Mouse (Mus musculus): Measurements from ENCODE around the gene Ypel2.
A peak's percentile ranks its signal among the peaks of the same experiment; 100 is the strongest.

The Ypel2 gene

DNA sequence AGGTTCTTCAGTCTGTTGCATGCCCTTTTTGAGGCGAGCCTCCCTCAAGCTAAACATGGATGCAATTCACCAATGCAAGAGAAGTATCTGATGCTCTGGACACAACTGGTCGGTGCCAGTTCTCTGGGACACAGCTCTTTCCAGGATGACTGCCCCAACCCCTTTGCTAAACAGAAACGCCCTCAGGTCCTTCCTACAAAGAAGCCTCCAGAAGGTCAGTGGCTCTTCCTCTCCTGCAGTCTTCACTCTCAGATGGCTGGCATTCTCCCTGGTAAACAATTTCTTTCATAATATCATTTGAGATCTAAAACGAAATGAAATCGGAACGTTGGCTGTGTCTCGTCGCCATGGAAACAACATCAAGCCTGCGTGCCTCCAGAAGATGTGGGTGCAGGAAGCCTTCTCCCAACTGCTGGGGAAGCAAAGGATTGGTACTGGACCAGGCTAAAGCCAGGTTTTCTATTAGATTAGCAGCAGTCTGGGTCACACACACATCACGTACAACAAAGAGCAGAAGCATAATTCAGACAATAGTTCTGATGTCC, 62.8 kb downstream of the Ypel2 start:
- DNase-seq (ENCODE audit: low read depth, low spot score), result no peak

DNA sequence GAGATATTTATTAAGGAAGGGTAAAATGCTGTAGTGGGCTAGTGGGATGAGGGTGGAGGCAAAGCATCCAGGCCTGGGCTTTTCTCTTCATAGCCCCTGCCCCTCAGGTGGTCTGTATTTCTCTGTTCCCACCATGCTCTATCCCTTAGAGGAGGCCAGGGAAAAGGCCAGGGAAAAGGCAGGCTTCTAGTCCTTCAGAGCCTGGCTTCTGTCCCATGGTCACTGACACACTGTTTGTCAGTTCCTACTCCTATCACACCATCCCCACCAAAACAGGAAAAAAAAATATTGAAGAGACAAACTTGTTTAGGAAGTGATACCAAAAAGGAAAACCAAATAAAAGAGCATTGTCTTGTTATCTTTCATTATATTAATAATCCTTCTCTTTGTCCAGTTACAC, 63.5 kb downstream of the Ypel2 start:
- DNase-seq (ENCODE audit: low read depth, low spot score), result no peak

DNA sequence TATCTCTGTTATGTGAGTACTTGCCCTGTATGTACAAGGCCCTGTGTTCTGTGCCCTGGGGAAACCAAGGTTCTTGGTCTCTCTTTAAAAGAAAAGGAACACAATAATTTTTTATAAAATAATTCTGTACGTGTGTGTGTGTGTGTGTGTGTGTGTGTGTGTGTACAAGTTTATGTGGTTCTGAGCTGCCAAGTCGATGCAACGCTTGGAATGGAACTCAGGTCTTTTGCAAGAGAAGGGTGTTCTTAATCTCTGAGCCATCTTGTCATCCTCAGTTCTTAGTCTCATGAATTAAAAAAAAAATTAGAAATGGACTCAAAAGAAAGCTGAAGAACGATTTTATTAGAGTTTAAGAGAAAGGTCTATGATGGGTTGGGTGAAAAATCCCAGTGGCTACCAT, 64.0 kb downstream of the Ypel2 start:
- DNase-seq (ENCODE audit: low read depth, low spot score), result no peak

DNA sequence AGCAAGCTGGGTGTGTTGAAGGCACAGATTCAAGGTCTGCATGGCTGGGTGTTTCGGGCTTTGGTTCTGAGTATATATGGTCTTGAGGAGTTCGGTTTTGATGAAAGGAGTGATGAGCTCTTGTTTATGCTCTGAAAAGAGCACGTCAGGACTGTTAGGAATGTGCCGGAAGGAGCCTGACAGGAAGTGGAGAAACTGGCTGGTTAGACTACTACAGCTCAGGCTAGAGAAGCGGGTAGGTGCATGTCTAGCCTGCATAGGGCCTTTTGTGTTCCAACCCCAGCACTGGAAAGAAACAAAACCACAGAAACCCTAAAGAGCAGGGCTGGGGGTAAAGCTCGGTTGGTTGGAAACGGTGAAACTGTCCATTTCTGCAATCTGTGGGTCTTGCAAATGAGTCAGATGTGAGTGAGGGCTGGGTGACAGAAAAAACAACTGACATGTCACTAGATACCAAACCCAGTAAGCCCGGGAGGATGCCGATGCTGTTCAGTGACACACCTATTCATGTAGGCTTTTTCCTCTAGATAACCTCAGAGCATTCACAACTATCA, 68.3 kb downstream of the Ypel2 start:
- DNase-seq (ENCODE audit: low read depth, low spot score), result peak; percentile 38

DNA sequence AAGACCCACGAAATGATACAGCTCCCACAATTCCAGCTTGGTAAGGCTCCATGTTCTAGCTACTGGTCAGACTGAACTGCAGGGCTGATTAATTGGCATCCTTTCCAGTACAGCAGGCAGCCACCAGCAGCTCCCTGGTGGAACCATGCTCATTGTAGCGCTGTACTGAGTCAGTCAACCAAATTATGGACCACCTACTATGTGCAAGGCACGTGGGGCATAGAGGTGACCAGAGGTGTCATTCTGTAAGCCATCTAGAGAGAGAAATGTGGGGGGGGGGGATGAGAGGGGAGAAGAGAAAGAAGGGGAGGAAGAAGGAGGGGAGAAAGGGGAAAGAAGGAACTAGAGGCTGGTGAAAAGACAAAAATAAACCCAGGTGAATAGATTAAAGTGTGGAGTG, 68.9 kb downstream of the Ypel2 start:
- no peak for DNase-seq (ENCODE audit: low read depth, low spot score)

DNA sequence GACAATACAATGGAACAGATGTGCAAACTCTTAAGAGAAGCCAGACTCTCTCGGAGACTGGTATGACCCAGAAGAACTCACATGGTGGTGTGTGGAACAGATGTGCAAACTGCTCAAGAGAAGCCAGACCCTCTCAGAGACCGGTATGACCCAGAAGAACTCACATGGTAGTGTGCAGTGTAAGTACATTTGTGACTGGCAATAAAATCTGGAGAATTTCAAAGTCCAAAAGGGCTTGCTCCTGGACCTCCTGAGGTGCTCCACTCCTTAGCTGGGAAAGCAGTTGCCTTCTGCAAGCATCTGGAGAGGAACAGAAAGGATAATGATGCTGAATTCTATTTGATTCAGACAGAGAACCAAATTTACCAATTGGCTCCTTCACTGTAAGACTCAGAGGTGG, 69.9 kb downstream of the Ypel2 start:
- DNase-seq (ENCODE audit: low read depth, low spot score), result no peak

DNA sequence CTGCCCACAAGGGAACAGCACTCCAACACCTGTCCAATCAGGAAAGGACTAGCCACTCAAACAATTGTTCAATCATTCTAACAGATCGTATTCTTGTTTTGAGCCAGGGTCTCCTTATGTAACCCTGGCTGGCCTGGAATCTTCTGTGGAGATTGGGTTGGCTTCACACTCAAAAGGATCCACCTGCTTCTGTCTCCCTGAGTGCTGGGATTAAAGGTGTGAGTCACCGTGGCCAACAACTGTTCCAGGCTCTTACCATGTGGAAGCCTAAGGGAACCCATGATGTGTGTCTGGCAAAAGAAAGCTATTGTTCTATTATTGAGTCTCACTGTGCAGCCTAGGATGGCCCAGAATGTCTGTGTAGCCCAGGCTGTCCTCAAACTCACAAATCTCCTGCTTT, 71.5 kb downstream of the Ypel2 start:
- DNase-seq (ENCODE audit: low read depth, low spot score), result no peak

DNA sequence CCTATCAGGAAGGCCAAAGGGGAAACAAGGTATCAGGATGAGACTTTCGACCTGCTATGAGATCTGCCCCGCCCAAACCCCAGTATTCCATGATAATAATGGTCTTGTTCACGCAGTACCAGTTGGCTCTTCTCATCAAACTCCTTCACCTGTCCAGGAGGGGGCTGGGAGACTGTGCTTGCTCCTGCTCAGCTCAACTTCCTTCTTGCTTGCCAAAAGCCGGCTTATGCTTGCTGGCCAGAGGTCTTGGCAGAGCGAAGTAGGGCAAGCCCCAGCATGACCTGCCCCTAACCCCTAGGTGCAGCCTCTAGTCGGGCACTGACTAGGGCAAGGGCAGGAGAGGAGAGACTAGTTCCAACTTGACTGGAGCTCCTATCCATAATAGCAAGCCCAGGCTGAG, 72.2 kb downstream of the Ypel2 start:
- DNase-seq (ENCODE audit: low read depth, low spot score), result no peak

DNA sequence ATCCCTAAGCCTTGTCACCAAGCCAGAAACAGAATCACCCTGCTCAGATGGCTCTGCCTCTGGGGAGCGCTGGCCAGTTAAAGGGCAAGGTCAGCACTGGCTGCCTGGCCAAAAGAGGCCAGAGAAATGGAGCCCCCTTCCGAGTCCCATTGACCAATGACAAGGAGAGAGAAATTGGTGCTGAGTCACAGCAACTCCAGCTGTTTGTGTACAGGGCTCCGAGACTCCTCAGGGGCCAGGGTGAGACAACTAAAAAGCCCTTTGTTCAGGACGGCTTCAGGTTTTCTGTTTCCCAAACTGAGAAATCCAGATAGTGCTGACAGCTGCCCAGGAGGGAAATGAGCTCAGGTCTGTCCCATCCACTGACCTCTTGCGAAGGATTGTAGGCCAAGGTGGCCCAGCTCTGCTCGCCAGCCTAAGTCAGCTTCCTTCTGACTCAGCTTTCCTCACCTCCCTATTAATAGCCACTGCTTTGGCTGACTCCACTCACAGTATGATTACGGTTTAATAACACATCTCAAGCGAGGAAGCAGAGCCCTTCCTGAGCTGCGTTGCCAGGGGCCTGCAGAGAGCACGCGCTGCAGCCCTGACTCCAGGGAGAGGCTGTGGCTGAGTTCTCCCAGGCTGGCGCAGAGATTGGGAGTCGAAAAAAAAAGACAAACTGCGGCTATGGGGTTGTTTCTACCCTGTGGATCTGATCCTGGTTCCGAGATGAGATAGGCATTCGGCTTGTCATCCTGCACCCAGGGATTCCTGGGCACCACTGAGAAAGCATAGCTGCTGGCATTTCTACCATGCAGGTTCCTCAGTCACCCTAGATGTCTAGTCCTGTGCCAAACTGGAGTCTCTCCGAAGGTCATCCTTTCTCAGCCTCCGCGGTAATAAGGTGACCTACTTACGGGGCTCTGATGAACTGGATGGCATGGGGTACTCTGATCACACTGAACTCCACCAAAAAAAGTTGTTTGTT, 73.1 kb downstream of the Ypel2 start:
- DNase-seq (ENCODE audit: low read depth, low spot score), result no peak

DNA sequence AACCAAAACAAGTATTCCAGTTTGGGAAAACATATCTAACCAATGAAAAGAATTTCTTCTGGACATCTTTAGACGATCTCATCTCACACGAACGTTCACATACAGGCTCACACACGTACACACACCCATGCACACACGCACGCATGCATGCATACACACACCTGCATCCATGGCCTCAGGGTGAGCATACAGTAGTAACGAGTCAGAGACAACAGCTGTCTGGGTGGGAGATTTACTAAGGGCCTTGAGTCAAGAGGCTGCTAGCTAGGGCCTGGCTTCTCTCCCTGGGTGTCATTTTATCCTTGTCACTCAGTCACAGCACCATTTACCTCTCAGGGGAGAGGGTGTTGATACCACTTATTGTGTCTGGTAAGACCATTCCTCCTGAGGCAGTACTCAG, 74.0 kb downstream of the Ypel2 start:
- no peak for DNase-seq (ENCODE audit: low read depth, low spot score)

DNA sequence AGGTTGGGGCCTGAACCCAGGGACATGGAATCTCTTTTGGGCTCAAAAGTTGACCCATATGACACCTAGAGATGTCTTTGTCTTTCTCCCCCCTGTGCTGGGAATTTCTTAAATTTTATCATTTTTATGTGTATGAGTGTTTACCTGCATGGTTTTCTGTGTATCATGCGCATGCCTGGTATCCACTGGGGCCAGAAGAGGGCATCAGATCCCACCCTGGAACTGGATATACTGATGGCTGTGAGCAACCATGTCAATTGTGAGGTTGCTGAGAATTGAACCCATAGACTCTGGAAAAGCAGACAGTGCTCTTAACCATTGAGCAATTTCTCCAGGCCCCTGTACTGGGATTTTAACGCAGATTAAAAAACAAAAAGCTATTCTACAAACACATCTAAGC, 76.0 kb downstream of the Ypel2 start:
- DNase-seq (ENCODE audit: low read depth, low spot score), result no peak

DNA sequence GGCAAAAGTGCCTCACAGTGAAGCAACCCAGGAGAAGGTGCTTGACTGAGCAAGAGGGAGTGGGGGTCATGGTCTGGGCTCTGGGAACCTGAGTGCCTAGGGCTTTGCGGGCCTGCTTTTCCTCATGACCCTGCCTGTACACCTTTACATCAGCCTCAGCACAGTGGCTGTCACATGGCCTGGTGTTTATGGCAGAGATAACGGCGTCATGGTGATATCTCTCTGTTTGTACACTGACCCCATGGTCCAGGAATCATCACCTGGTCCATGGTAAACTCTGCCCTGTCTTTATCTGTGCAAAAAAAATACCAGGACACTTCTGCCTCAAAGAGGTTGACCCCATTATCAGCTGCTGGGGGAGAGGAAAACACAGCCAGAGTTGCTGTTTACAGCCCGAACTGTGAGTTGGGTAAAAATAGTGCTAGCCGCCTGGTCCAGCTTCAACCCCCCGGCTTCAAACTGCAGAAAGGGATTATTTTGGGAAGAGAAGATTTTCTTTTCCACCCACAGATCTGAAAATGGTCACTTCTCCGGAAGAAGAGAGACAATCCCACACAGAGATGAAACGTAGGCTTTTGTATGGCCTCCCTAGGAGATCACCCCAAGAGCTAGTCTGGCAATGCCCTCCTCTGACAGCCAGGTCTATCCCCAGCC, 76.8 kb downstream of the Ypel2 start:
- no peak for DNase-seq (ENCODE audit: low read depth, low spot score)

DNA sequence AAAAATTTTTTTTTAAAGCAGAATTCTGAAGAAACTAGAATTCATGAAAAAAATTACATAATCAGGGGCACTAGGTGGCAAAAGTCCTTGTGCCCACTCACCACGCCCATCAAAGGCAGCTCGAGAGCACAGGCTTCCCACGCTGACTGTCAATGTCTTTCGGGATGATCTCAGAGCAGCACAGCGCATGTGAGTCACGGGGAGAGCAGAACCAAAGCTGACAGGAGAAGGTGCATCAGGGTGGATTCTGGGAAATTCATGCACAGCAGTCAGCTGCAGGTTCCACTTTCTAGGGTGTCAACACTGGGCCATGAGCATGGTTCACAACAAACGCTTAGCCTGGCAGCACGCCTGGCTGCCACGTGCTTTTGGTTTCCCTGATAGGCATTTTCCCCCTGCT, 79.2 kb downstream of the Ypel2 start:
- no peak for DNase-seq (ENCODE audit: low read depth, low spot score)

DNA sequence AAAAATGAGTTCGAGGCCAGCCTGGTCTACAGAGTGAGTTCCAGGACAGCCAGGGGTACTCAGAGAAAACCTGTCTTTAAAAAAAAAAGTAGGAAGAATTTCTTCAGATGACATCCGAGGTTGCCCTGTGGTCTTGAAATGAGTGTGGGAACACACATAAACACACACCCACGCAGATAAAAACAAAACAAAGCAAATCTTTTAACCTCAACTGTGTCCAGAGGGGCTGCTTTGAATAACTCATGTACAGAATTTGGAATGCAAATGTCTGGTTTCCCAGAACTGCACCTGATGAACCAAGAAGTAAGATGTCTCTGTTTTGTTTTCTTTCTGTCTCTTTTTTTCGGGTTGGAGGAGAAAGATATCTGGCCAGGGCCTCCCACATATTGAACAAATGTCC, 83.3 kb downstream of the Ypel2 start:
- DNase-seq (ENCODE audit: low read depth, low spot score), result no peak

DNA sequence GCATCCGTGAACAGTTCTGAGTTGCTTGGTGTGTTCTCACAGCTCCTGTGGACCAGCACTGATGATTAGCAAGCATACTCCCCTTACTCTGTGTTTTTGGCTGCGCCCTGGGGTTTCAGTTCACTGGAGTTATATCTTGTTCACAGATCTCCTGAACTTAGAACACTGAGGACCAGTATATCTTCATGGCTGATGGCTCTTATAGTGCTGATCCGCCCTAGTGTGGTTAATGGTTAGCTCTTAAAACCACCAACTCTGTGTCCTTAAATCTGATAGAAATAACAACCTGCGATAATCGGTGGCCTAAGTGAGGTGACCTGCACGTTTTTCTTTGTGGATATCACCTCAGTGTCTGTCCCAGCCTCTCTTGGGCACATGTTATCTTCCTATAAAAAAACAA, 84.5 kb downstream of the Ypel2 start:
- no peak for DNase-seq (ENCODE audit: low read depth, low spot score)

DNA sequence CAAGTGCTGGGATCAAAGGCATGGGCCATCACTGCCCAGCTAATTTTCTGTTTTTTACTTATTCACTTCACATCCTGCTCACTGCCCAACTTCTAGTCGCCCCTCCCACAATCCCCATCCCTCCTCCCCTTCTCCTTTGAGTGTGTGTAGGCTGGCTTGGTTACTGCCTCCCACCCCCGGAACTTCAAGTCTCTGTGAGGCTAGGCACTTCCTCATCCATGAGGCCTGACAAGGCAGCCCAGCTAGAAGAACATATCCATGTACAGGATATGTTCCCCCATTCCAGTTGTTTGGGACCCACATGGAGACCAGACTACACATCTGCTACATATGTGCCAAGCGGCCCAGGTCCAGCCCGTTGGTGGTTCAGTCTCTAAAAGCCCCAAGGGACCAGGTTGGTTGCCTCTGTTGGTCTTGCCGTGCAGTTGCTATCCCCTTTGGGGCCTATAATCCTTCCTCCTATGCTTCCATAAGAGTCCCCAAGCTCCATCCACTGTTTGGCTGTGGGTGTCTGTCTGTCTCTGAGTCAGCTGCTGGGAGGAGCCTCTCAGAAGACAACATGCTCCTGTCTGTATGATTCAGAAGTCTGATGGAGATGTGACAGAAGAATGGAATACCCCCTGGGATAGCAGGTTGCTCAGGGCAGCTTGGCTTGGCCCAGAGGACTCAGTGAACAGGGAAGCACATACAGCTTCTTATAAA, 85.5 kb downstream of the Ypel2 start:
- peak; percentile 63 for DNase-seq (ENCODE audit: low read depth, low spot score)

DNA sequence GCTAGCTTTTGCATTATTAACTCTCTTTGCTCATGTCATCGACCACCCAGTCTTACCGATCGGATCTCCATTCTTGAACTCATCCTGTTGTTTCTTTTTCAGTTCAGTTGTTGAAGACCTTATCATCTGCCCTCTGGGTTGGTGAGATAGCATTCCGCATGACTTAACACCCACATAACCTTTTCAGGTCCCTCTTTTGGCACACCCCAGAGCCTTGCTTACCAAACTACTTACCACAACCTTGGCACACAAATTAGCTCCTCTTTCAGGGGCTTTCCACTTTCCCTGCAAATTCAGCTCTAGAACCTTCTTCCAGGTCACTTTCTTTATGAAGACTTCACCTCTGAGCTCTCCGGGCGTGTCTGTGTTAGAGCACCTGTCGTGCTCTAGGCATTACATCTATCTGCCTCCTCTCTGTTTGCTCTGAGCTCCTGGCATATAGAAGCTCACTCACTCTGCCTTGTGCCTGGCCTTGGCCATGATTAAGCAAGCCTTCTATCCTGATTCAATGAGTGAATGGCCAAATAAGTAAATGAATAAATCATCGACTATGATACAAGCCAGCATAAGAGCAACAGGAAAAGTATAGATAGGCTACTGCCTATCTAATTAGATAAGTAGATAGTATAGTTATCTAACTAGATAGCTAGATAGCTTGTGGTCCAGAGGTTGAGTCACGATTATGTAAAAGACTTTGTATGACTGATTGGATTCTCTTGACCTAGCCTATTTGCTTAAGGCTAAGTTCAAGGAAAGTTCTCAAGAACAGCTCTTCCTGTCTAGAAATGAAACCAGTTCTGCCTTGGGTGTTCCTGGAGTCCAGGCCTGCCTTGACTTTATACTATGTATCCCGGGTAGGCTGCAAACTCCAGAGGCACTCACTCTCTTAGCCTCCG, 86.5 kb downstream of the Ypel2 start:
- DNase-seq (ENCODE audit: low read depth, low spot score), result no peak

DNA sequence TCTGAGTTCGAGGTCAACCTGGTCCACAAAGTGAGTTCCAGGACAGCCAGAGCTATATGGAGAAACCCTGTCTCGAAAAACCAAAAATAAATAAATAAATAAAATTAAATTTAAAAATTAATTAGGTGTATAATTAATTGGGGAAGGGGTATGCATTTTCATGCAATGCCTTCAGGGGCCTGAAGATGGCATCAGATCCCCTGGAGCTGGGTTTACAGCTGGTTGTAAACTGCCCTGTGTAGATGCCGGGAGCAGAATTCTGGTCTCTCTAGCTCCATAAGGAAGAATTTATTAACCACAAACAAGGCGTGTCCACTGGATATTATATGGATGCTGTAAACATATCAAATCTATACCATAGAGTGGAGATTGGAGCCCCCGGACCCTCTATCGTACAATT, 87.2 kb downstream of the Ypel2 start:
- DNase-seq (ENCODE audit: low read depth, low spot score), result peak; percentile 42

DNA sequence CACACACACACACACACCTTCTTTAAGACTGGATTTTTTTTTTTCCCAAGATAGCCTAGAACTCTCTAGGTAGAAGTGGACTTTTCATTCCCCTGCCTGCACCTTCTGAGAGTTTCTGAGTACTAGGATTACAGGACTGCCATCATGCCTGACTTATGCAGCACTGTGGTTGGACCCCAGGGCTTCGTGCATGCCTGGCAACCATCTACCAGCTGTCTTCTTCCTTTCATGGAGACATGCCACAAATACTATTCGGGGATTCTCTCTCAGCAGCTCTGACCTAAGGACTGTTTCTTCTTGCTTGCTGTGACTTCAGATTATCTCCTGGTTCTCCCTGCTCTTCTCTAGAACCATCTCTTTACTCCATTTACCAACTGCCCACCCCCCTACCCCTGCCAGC, 88.2 kb downstream of the Ypel2 start:
- no peak for DNase-seq (ENCODE audit: low read depth, low spot score)

DNA sequence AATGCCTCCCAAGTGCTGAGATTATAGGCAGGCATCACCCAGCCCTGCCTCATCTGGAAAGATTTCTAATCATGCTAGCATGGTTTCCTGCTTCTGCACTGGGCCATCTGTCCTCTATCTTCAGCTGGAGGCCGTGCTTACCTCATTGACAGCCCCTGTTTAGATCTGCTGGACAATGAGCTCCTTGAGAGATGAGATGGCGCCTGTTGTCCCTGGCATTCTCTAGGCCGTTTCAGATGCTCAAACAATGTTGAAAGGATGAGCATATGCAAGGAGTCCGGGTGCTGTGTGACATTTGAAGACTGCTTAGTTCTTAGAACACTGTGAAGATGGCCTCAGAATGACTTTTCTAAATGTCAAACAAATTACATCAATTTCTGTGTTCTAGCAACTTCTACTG, 88.8 kb downstream of the Ypel2 start:
- peak; percentile 18 for DNase-seq (ENCODE audit: low read depth, low spot score)

DNA sequence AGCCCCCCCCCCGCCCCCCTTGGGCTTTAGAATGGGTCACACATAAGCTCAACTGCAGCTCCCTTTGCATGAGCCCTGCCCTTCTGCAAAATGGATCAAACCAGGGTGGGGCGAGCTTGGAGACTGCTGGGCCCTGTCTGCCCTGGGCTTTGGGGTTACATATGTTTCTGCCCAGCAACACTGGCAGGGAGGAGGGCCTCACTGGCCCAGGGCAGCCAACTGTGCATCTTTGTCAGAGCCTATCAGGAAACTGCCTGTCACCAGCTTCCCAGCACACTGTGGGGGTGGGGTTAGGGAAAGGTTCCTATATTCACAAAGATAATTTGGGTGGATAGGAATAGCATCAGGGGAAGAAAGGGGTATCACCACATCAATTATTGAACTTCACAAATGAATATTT, 95.1 kb downstream of the Ypel2 start:
- no peak for DNase-seq (ENCODE audit: low read depth, low spot score)

All from CD4-positive, CD25-positive, alpha-beta regulatory T cell, adult 2 months (primary cell).